Mouse (Mus musculus): Measurements from ENCODE around the gene Hnrnpdl. TPM values are rescaled to one million over a fixed set of nuclear protein-coding genes. Genes with fewer than 3 reads are reported as not detected.
A peak's percentile ranks its signal among the peaks of the same experiment; 100 is the strongest.

Gene Hnrnpdl
- polyA plus RNA-seq (2012; rRNA removed) (420 and 454 TPM in 2 replicates), polyA plus RNA-seq (2014; fragmentation: Nextera tagmentation; extraction: Ambion mirVana) (184 and 200 TPM in 2 replicates)

DNA sequence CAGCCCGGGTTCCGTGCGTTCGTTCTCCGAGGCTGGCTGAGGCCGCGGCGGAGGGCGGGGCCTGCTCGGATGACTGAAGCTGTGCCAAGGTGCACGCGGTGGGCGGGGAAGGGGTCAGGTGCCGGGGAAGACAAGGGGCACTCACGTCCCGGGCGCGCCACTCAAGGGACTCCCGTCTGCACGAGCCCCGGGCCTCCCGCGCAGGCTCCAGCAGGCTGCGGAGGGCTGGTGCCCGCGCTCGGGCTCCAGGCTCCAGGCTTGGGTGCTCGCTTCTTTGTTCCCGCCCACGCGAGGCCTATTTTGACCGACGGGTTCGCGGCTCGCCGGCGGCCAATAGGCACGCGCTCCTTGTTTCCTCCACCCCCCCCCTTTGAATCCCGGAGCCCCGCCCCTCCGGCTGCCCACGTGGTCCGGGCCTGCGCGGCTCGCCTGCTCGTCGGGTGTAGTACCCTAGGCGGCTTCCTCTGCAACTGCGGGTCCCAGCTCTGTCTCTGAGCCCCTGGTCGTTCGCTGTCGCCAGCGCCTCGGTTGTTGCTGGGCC lies at the start of gene Hnrnpdl, which contains the start of gene Enoph1:
Gene Hnrnpdl, minus strand, starts transcription at position 63 of the 541 bp plus-strand sequence.
Gene Enoph1, plus strand, starts transcription at position 384 of the 541 bp plus-strand sequence.
- peak within 1 kb of the TSS; percentile 69 for H3K4me3 ChIP-seq (replicated peaks; ENCODE audit: low read length)
- peaks cover 30% of the 10 kb centered on the region for H3K36me3 ChIP-seq (ENCODE audit: control insufficient read depth, insufficient read depth, low read length)
- 0 out of 2 replicates have a peak, but pooled peaks have one; percentile 52 for TF ChIP-seq POLR2A (IDR thresholded peaks at IDR 0.05; ENCODE audit: borderline replicate concordance, extremely low read depth, insufficient read depth, insufficient read length)
- ATAC-seq (ENCODE audit: low FRiP score, low read depth) (peak; percentile 89), DNase-seq (ENCODE audit: low spot score) (peak; percentile 94)
- WGBS = under 1% methylated on average over 41 of the region's 57 CpGs
- H3K4me2 ChIP-seq (replicated peaks; ENCODE audit: low read depth, low read length, severe bottlenecking) = peak within 1 kb of the TSS; percentile 94
- no peaks in the 10 kb centered on the region for H3K27me3 ChIP-seq (ENCODE audit: control insufficient read depth, insufficient read depth, low read length)
- no peaks in the 10 kb centered on the region for H3K9me3 ChIP-seq (ENCODE audit: control insufficient read depth, low read length)
- H3K9ac ChIP-seq (ENCODE audit: low read depth, low read length, severe bottlenecking) = peak within 1 kb of the TSS; percentile 99
- H3K4me1 ChIP-seq (ENCODE audit: control insufficient read depth, insufficient read depth, low read length) = peaks cover 16% of the 10 kb centered on the region
- peak within 1 kb of the TSS; percentile 95 for H3K27ac ChIP-seq (replicated peaks; ENCODE audit: low read depth, low read length)

DNA sequence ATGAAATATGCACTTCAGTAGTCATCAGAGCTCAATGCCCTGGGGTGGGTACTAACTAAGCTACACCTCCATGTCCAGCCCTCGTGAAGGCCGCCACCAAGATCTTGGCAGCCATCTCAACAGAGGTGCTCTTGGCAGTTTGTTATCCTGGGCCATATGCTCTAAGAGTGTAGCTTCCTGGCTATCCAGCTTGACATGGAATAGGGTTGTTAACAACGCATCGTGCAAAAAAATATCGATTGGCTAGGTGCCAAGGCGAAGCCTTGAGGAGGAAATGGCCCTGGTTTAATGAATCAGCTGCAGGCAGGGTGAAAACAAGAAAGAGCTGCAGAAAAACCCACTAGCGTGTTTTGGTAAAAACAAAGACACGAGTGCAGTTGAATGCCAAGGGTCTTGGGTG lies 45.6 kb upstream of the Hnrnpdl start:
- Histone ChIP-seq H3K27ac (replicated peaks; ENCODE audit: low read depth, low read length) (no peak overlapping the region), H3K9ac (ENCODE audit: low read depth, low read length, severe bottlenecking) (no peak overlapping the region), H3K36me3 (ENCODE audit: control insufficient read depth, insufficient read depth, low read length) (no peaks in the 10 kb centered on the region), H3K4me3 (replicated peaks; ENCODE audit: low read length) (no peak overlapping the region), H3K4me1 (ENCODE audit: control insufficient read depth, insufficient read depth, low read length) (peaks cover 10% of the 10 kb centered on the region; the same call in 1 of the 2 replicates), H3K4me2 (replicated peaks; ENCODE audit: low read depth, low read length, severe bottlenecking) (no peak overlapping the region), H3K9me3 (ENCODE audit: control insufficient read depth, low read length) (no peaks in the 10 kb centered on the region), H3K27me3 (ENCODE audit: control insufficient read depth, insufficient read depth, low read length) (no peaks in the 10 kb centered on the region)
- no peak for TF ChIP-seq POLR2A (IDR thresholded peaks at IDR 0.05; ENCODE audit: borderline replicate concordance, extremely low read depth, insufficient read depth, insufficient read length)
- WGBS = 41% methylated on average over 8 of the region's 8 CpGs
- peak; percentile 37 for DNase-seq (ENCODE audit: low spot score)
- no peak for ATAC-seq (ENCODE audit: low FRiP score, low read depth)

DNA sequence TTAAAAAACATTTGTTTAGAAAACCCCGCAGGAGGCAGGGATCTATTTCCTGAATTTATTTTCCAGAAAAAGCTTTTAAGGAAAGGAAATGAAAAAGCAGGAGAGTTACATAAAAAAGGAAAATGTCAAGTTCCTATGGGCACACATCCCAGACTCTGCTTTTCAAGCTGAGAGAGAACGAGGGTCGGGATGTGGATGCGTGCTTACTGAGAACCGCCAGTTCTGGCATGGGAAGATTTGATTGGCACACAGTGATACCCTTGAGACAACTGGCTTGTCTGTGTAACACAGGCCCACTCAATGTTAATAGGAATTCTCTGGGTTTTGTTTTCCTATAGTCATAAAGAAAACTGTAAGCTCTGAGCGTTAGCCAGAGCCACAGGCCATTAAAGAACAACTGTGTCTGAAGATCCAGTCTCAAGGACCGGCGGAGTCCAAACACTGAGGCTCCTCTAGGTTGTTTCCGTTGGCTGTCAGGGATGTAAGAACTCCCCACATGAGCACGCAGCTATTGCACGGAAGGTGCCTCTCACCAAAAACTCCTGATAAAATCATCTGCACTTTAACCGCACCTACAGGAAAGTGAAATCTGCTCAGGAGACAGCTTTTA lies 44.6 kb upstream of the Hnrnpdl start:
- no peaks in the 10 kb centered on the region for H3K9me3 ChIP-seq (ENCODE audit: control insufficient read depth, low read length)
- H3K27me3 ChIP-seq (ENCODE audit: control insufficient read depth, insufficient read depth, low read length) = no peaks in the 10 kb centered on the region
- H3K36me3 ChIP-seq (ENCODE audit: control insufficient read depth, insufficient read depth, low read length) = no peaks in the 10 kb centered on the region
- H3K4me3 ChIP-seq (replicated peaks; ENCODE audit: low read length) = no peak overlapping the region
- WGBS = 34% methylated on average over 12 of the region's 12 CpGs
- H3K4me2 ChIP-seq (replicated peaks; ENCODE audit: low read depth, low read length, severe bottlenecking) = no peak overlapping the region; the same call in 1 of the 2 replicates
- ATAC-seq (ENCODE audit: low FRiP score, low read depth) (peak; percentile 69), DNase-seq (ENCODE audit: low spot score) (peak; percentile 64)
- H3K4me1 ChIP-seq (ENCODE audit: control insufficient read depth, insufficient read depth, low read length) = peaks cover 16% of the 10 kb centered on the region; the same call in 1 of the 2 replicates
- no peak overlapping the region for H3K9ac ChIP-seq (ENCODE audit: low read depth, low read length, severe bottlenecking)
- no peak overlapping the region for H3K27ac ChIP-seq (replicated peaks; ENCODE audit: low read depth, low read length)
- no peak for TF ChIP-seq POLR2A (IDR thresholded peaks at IDR 0.05; ENCODE audit: borderline replicate concordance, extremely low read depth, insufficient read depth, insufficient read length)

DNA sequence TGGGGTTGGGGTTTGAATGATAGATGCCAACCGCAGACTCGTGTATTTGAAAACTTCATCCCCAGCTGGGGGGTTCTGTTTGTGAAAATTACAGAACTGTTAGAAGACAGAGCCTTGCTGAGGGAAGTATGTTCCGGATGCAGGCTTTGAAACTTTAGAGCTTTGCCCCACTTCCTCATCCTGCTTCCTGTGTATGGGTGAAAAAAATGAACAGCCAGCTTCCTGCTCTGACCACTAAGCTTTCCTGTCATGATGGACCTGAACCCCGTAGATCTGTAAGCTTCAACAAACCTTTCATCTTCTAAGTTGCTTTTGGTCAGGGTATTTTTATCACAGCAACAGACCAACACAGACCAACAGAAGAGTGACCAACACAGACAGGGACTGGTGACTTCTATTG lies 42.5 kb upstream of the Hnrnpdl start:
- Histone ChIP-seq H3K4me2 (replicated peaks; ENCODE audit: low read depth, low read length, severe bottlenecking) (no peak overlapping the region), H3K36me3 (ENCODE audit: control insufficient read depth, insufficient read depth, low read length) (no peaks in the 10 kb centered on the region), H3K9me3 (ENCODE audit: control insufficient read depth, low read length) (no peaks in the 10 kb centered on the region), H3K4me1 (ENCODE audit: control insufficient read depth, insufficient read depth, low read length) (peaks cover 20% of the 10 kb centered on the region; the same call in 1 of the 2 replicates), H3K9ac (ENCODE audit: low read depth, low read length, severe bottlenecking) (no peak overlapping the region), H3K27ac (replicated peaks; ENCODE audit: low read depth, low read length) (no peak overlapping the region), H3K27me3 (ENCODE audit: control insufficient read depth, insufficient read depth, low read length) (no peaks in the 10 kb centered on the region), H3K4me3 (replicated peaks; ENCODE audit: low read length) (no peak overlapping the region)
- no peak for ATAC-seq (ENCODE audit: low FRiP score, low read depth)
- WGBS = 73% methylated on average over 4 of the region's 4 CpGs
- no peak for DNase-seq (ENCODE audit: low spot score)
- TF ChIP-seq POLR2A (IDR thresholded peaks at IDR 0.05; ENCODE audit: borderline replicate concordance, extremely low read depth, insufficient read depth, insufficient read length) = no peak

DNA sequence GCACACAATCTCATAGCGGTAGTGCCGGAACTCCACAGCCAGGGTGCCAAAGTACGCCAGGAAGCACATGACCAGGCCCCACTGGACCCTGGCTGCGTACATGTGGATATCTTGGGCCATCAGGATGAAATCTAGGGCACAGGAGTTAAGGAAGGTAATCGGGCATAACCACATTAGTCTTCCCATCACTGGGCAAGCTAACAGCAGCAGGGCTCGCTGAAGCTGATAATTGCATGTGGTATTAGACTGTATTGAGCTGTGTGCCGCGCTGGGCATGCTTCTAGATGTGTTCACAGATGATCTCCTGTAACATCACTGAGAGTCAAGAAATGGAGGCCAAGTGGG lies 40.4 kb upstream of the Hnrnpdl start:
- no peaks in the 10 kb centered on the region for H3K36me3 ChIP-seq (ENCODE audit: control insufficient read depth, insufficient read depth, low read length)
- H3K9me3 ChIP-seq (ENCODE audit: control insufficient read depth, low read length) = no peaks in the 10 kb centered on the region
- H3K27me3 ChIP-seq (ENCODE audit: control insufficient read depth, insufficient read depth, low read length) = no peaks in the 10 kb centered on the region
- peak overlapping the region; percentile 27 for H3K4me3 ChIP-seq (replicated peaks; ENCODE audit: low read length)
- no peak overlapping the region for H3K27ac ChIP-seq (replicated peaks; ENCODE audit: low read depth, low read length)
- DNase-seq (ENCODE audit: low spot score) = no peak
- H3K4me2 ChIP-seq (replicated peaks; ENCODE audit: low read depth, low read length, severe bottlenecking) = no peak overlapping the region; the same call in 1 of the 2 replicates
- TF ChIP-seq POLR2A (IDR thresholded peaks at IDR 0.05; ENCODE audit: borderline replicate concordance, extremely low read depth, insufficient read depth, insufficient read length) = no peak
- 82% methylated on average over 8 of the region's 8 CpGs for WGBS
- H3K9ac ChIP-seq (ENCODE audit: low read depth, low read length, severe bottlenecking) = no peak overlapping the region
- no peak for ATAC-seq (ENCODE audit: low FRiP score, low read depth)
- H3K4me1 ChIP-seq (ENCODE audit: control insufficient read depth, insufficient read depth, low read length) = peaks cover 13% of the 10 kb centered on the region; the same call in 1 of the 2 replicates

Data from limb, embryonic 14.5 days (tissue).